Comparison of ENCODE assay signal across 10 mouse cellular contexts in genomic region chr6:18170311-18170922, GRCm38 (mm10). TPM values are rescaled to one million over a fixed set of nuclear protein-coding genes. Genes with fewer than 3 reads are reported as not detected.
DNase-seq lines count a peak whose midpoint lies in the region; TF ChIP-seq lines count a peak whose summit lies in the region.
"Had no signal": no experiment of that assay in that cellular context is flagged by ENCODE, and none has a peak within 500 bp of the region (broad histone marks: within the 10 kb centered on the region; RNA-seq: fewer than 3 reads in every experiment).

Gene Cftr (plus strand): TSS chr6:18170687.

- peaks cover 29% of the 10 kb centered on the region for H3K27me3 ChIP-seq in midbrain, embryonic 10.5 days (ENCODE audit: low read depth, poor library complexity, severe bottlenecking)
- H3K27me3 ChIP-seq: CH12.LX had no signal

- TF ChIP-seq CTCF in gastrocnemius, adult 2 months (IDR thresholded peaks at IDR 0.05) = no peak

- H3K36me3 ChIP-seq in midbrain, embryonic 10.5 days = no peaks in the 10 kb centered on the region

- intact Hi-C loops in gastrocnemius, adult 2 months (cut with DNase I) = no loop called here
- intact Hi-C loops in left cerebral cortex, postnatal 4 days (cut with DNase I) = no loop called here

- peak within 1 kb of the TSS; percentile 7; the same call in 1 of the 2 replicates for H3K4me3 ChIP-seq in gastrocnemius, adult 2 months
- peak within 1 kb of the TSS; percentile 63 for H3K4me3 ChIP-seq in midbrain, embryonic 10.5 days
- H3K4me3 ChIP-seq: heart, adult 2 months had no signal

- H3K9me3 ChIP-seq in midbrain, embryonic 10.5 days (replicated peaks) = no peaks in the 10 kb centered on the region

- 1% methylated on average over 42 of the region's 45 CpGs for WGBS in midbrain, embryonic 10.5 days

- H3K27ac ChIP-seq in gastrocnemius, adult 2 months = no peak within 1 kb of the TSS
- H3K27ac ChIP-seq in midbrain, embryonic 10.5 days (replicated peaks) = peak within 1 kb of the TSS; percentile 69
- H3K27ac ChIP-seq: heart, adult 2 months had no signal

- peaks cover 9% of the 10 kb centered on the region for H3K4me1 ChIP-seq in midbrain, embryonic 10.5 days

- DNase-seq in gastrocnemius, adult 2 months = no peak
- DNase-seq in gastrocnemius, adult 18-20 months (ENCODE audit: low spot score) = no peak
- peak; percentile 33 for DNase-seq in R1 (ENCODE audit: low read depth, low spot score)
- DNase-seq in forelimb bud, embryonic 11.5 days (ENCODE audit: low read depth, low spot score) = peak; percentile 25
- peak; percentile 27 for DNase-seq in left cerebral cortex, postnatal 4 days
- peak; percentile 50 for DNase-seq in midbrain, embryonic 10.5 days (ENCODE audit: low spot score)
- DNase-seq in testis, postnatal 14 days (ENCODE audit: low spot score) = peak; percentile 31
- no peak for DNase-seq in gastrocnemius, postnatal 10 days

RNA-seq across cellular contexts. Expression of gene Cftr, which starts in this region (rescaled TPM):
- not detected for total RNA-seq in gastrocnemius, adult 2 months (2021)
- total RNA-seq in gastrocnemius, adult 18-20 months (2021) = not detected
- total RNA-seq in left cerebral cortex, postnatal 4 days (2021) = under 1 TPM; 0.77 to 0.98 TPM
- polyA plus RNA-seq in midbrain, embryonic 10.5 days (2016; fragmentation: Nextera tagmentation; extraction: Ambion mirVana) = 0.05 and 0.14 TPM in 2 replicates
- not detected for total RNA-seq in gastrocnemius, postnatal 10 days (2021)
- total RNA-seq: CH12.LX had no signal

Comparison
In these comparisons a context has a peak if more than half of its experiments do, and no peak if none do; other contexts are left out.
1. Peak in DNase-seq in left cerebral cortex, postnatal 4 days; RNA of the gene not detected or under 1 TPM.
2. Peak in DNase-seq, H3K4me3 ChIP-seq and H3K27ac ChIP-seq in midbrain, embryonic 10.5 days; RNA of the gene not detected or under 1 TPM.
3. DNase-seq: peak in R1 (single experiment), forelimb bud, embryonic 11.5 days (single experiment) and testis, postnatal 14 days (single experiment); none in gastrocnemius, adult 2 months (single experiment), gastrocnemius, adult 18-20 months (single experiment) and gastrocnemius, postnatal 10 days (single experiment).